Mouse (Mus musculus): ENCODE results near the gene Dusp1. TPM values are rescaled to one million over a fixed set of nuclear protein-coding genes. Genes with fewer than 3 reads are reported as not detected.

Dusp1 gene
- polyA plus RNA-seq, 1 experiment: 71.1 TPM

- Histone ChIP-seq H3K27ac (ENCODE audit: insufficient read depth, low read length) (no peak overlapping the region), H3K4me1 (ENCODE audit: control insufficient read depth, insufficient read depth, low read length) (peaks cover 1% of the 10 kb centered on the region; the same call in 1 of the 2 replicates), H3K4me3 (ENCODE audit: insufficient read depth, low read length) (no peak overlapping the region)
- TF ChIP-seq CTCF (IDR thresholded peaks at IDR 0.05; ENCODE audit: extremely low read depth, insufficient read depth, low read length): peak; percentile 89
- TF ChIP-seq POLR2A (IDR thresholded peaks at IDR 0.05; ENCODE audit: extremely low read depth, insufficient read depth, low read length): no peak
Observed at GRCm38 (mm10) chr17:26466741-26467150, 95.2 kb downstream of the Dusp1 start.

- no peak overlapping the region for H3K4me3 ChIP-seq (ENCODE audit: insufficient read depth, low read length)
- peak overlapping the region; percentile 43; the same call in 1 of the 2 replicates for H3K27ac ChIP-seq (ENCODE audit: insufficient read depth, low read length)
- H3K4me1 ChIP-seq (ENCODE audit: control insufficient read depth, insufficient read depth, low read length): peaks cover 1% of the 10 kb centered on the region; the same call in 1 of the 2 replicates
- TF ChIP-seq CTCF (IDR thresholded peaks at IDR 0.05; ENCODE audit: extremely low read depth, insufficient read depth, low read length) (no peak), POLR2A (IDR thresholded peaks at IDR 0.05; ENCODE audit: extremely low read depth, insufficient read depth, low read length) (0 out of 2 replicates have a peak, but pooled peaks have one; percentile 12)
Observed at GRCm38 (mm10) chr17:26464972-26465371, 97.0 kb downstream of the Dusp1 start.

GRCm38 (mm10) chr17:26464481-26464880 lies 97.4 kb downstream of the Dusp1 start:
- TF ChIP-seq POLR2A (IDR thresholded peaks at IDR 0.05; ENCODE audit: extremely low read depth, insufficient read depth, low read length) (no peak), CTCF (IDR thresholded peaks at IDR 0.05; ENCODE audit: extremely low read depth, insufficient read depth, low read length) (no peak)
- Histone ChIP-seq H3K4me1 (ENCODE audit: control insufficient read depth, insufficient read depth, low read length) (peaks cover 1% of the 10 kb centered on the region; the same call in 1 of the 2 replicates), H3K27ac (ENCODE audit: insufficient read depth, low read length) (peak overlapping the region; percentile 43; the same call in 1 of the 2 replicates), H3K4me3 (ENCODE audit: insufficient read depth, low read length) (no peak overlapping the region)

GRCm38 (mm10) chr17:26463984-26464383 lies 97.9 kb downstream of the Dusp1 start:
- Histone ChIP-seq H3K4me3 (ENCODE audit: insufficient read depth, low read length) (no peak overlapping the region), H3K27ac (ENCODE audit: insufficient read depth, low read length) (0 out of 2 replicates have a peak overlapping the region, but pooled peaks have one; percentile 5)

GRCm38 (mm10) chr17:26463432-26463831 lies 98.5 kb downstream of the Dusp1 start:
- Histone ChIP-seq H3K4me1 (ENCODE audit: control insufficient read depth, insufficient read depth, low read length) (peaks cover 1% of the 10 kb centered on the region; the same call in 1 of the 2 replicates), H3K4me3 (ENCODE audit: insufficient read depth, low read length) (no peak overlapping the region), H3K27ac (ENCODE audit: insufficient read depth, low read length) (no peak overlapping the region)
- no peak for TF ChIP-seq POLR2A (IDR thresholded peaks at IDR 0.05; ENCODE audit: extremely low read depth, insufficient read depth, low read length)
- no peak for TF ChIP-seq CTCF (IDR thresholded peaks at IDR 0.05; ENCODE audit: extremely low read depth, insufficient read depth, low read length)

More at GRCm38 (mm10) chr17:26463984-26464383, 97.9 kb downstream of the Dusp1 start:
- H3K4me1 ChIP-seq (ENCODE audit: control insufficient read depth, insufficient read depth, low read length): peaks cover 1% of the 10 kb centered on the region; the same call in 1 of the 2 replicates
- no peak for TF ChIP-seq POLR2A (IDR thresholded peaks at IDR 0.05; ENCODE audit: extremely low read depth, insufficient read depth, low read length)
- no peak for TF ChIP-seq CTCF (IDR thresholded peaks at IDR 0.05; ENCODE audit: extremely low read depth, insufficient read depth, low read length)

GRCm38 (mm10) chr17:26462634-26463170 lies 99.2 kb downstream of the Dusp1 start:
- peaks cover 1% of the 10 kb centered on the region; the same call in 1 of the 2 replicates for H3K4me1 ChIP-seq (ENCODE audit: control insufficient read depth, insufficient read depth, low read length)
- H3K4me3 ChIP-seq (ENCODE audit: insufficient read depth, low read length): no peak overlapping the region
- no peak overlapping the region for H3K27ac ChIP-seq (ENCODE audit: insufficient read depth, low read length)
- TF ChIP-seq POLR2A (IDR thresholded peaks at IDR 0.05; ENCODE audit: extremely low read depth, insufficient read depth, low read length) (no peak), CTCF (IDR thresholded peaks at IDR 0.05; ENCODE audit: extremely low read depth, insufficient read depth, low read length) (peak; percentile 98)

- H3K27ac ChIP-seq (ENCODE audit: insufficient read depth, low read length): no peak overlapping the region
- H3K4me1 ChIP-seq (ENCODE audit: control insufficient read depth, insufficient read depth, low read length): peaks cover 1% of the 10 kb centered on the region; the same call in 1 of the 2 replicates
- TF ChIP-seq POLR2A (IDR thresholded peaks at IDR 0.05; ENCODE audit: extremely low read depth, insufficient read depth, low read length) (no peak), CTCF (IDR thresholded peaks at IDR 0.05; ENCODE audit: extremely low read depth, insufficient read depth, low read length) (no peak)
- H3K4me3 ChIP-seq (ENCODE audit: insufficient read depth, low read length): no peak overlapping the region
Observed at GRCm38 (mm10) chr17:26458049-26458448, 103.9 kb downstream of the Dusp1 start.

GRCm38 (mm10) chr17:26457506-26457905 lies 104.4 kb downstream of the Dusp1 start:
- Histone ChIP-seq H3K4me3 (ENCODE audit: insufficient read depth, low read length) (no peak overlapping the region), H3K4me1 (ENCODE audit: control insufficient read depth, insufficient read depth, low read length) (no peaks in the 10 kb centered on the region), H3K27ac (ENCODE audit: insufficient read depth, low read length) (no peak overlapping the region)
- TF ChIP-seq CTCF (IDR thresholded peaks at IDR 0.05; ENCODE audit: extremely low read depth, insufficient read depth, low read length): no peak
- TF ChIP-seq POLR2A (IDR thresholded peaks at IDR 0.05; ENCODE audit: extremely low read depth, insufficient read depth, low read length): no peak

Other genes with a start within 250 kb of the Dusp1 start
- 53.4 and 56.8 TPM in 2 replicates for gene Neurl1b, start 147.3 kb downstream of the Dusp1 start, polyA plus RNA-seq (2012; rRNA removed)
- 140 and 143 TPM in 2 replicates for gene Ergic1, start 639 bp downstream of the Dusp1 start, polyA plus RNA-seq (2012; rRNA removed)
- gene Atp6v0e, start 101.1 kb upstream of the Dusp1 start, polyA plus RNA-seq (2012; rRNA removed): 86.4 and 87.2 TPM in 2 replicates
- 17.4 and 19.2 TPM in 2 replicates for gene Crebrf, start 153.5 kb upstream of the Dusp1 start, polyA plus RNA-seq (2012; rRNA removed)
- gene Bnip1, start 218.9 kb upstream of the Dusp1 start, polyA plus RNA-seq (2012; rRNA removed): 40.3 and 42.8 TPM in 2 replicates